Mouse (Mus musculus) liver (tissue): ENCODE data around the gene Cx3cl1.
A peak's percentile ranks its signal among the peaks of the same experiment; 100 is the strongest.

Source experiments
- DNase-seq: peaks from one replicate; pipeline ENCODE4 v3.0.0-alpha.2; 2020; ENCODE audit warnings: mixed read lengths

Gene Cx3cl1

GRCm38 (mm10) chr8:94771941-94772670, at the start of gene Cx3cl1:
Cx3cl1 (plus strand) TSS chr8:94772009.
- DNase-seq = peak; percentile 57

GRCm38 (mm10) chr8:94725998-94726397, 45.8 kb upstream of the Cx3cl1 start:
- DNase-seq = no peak

DNA sequence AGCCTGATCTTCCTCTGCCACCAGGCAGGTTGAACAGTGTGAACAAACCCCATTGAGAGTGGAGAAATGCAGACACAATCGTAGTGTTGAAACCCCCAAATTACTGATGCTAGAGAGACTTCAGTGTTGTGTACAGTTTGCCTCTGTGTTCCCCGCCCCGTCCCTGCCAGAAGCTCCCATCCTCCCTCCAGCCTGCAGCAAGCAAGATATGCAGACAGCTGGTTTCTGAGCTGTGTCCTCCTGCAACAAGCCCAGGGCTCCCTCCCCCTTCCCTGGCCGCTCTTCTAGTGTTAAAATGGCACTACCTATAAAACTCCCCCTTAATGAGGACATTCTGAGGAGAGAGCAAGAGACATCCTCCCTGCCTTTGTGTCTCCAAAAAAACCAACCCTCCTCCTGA, 42.5 kb upstream of the Cx3cl1 start:
- peak; percentile 72 for DNase-seq

DNA sequence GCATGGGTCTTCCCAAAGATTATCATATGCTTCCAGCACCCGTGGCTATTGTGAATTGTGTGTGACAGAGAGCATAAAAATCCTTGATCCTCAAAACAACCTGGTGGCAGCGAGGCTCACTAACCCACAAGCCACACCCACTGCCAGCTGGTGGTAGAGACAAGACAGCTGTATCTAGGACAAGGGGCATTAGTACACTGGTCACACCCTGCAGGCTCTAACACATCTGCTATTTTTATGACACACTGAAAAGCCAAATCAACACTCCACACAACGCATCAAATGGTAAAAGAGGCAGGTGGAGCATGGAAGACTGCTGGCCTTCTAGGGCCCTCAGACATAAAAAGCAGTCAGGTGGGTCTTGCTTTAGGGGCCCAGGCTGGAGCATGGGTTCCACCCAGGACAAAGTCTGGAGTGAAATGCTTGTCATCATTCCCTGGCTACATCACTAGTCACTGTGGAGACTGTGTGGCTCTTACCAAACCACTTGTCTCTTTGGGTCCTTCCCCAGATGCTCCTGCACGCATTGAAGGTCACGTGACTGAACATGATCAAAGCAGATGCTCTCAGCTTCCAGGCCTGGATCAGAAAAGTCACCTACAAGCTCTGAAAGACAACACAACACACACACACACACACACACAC, 37.9 kb upstream of the Cx3cl1 start:
- peak; percentile 92 for DNase-seq

GRCm38 (mm10) chr8:94734735-94735350, 37.0 kb upstream of the Cx3cl1 start:
- DNase-seq = peak; percentile 27

DNA sequence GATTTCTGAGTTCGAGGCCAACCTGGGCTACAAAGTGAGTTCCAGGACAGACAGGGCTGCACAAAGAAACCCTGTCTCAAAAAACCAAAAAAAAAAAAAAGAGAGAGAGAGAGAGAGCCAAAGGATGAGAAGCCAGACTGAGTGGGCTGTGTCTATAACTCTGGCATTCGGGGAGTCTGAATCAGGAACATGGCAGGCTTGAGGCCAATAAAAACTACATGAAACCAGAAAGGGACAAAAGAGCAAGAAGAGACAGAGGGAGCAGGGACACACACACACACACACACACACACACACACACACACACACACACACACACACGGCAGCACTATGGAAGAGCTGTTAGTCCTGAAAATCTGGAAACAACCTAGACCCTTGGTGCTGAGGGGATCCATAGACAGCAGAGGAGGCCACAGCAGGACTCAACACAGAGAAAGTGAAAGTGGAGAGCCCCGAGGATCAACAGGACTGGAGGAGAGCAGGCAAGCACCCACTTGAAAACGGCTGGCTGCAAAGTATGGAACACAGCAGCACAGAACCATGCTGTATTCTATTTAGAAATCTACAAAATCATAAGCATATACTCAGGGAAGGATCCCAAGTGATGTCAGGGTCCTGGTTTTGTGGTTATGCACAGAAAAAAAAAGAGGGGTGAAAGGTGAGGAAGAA, 36.2 kb upstream of the Cx3cl1 start:
- DNase-seq = peak; percentile 29

GRCm38 (mm10) chr8:94739829-94740228, 32.0 kb upstream of the Cx3cl1 start:
- DNase-seq = no peak

DNA sequence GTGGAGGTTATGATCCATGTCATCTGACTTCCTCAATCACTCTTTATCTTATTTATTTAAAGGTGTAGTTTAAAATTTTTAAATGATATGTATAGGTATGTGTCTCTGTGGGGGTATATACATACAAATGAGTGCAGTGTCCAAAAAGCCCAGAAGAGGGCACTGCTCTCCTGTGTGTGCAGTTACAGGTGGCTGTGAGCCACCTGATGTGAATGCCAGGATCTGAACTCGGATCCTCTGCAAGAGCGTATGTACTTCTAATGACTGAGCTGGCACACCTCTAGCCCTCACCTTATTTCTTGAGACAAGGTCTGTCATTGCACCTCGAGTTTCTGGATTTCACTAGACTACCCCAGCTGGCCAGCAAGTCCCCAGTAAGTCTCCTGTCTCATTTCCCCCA, 31.2 kb upstream of the Cx3cl1 start:
- DNase-seq = no peak

GRCm38 (mm10) chr8:94741726-94742125, 30.1 kb upstream of the Cx3cl1 start:
- no peak for DNase-seq

DNA sequence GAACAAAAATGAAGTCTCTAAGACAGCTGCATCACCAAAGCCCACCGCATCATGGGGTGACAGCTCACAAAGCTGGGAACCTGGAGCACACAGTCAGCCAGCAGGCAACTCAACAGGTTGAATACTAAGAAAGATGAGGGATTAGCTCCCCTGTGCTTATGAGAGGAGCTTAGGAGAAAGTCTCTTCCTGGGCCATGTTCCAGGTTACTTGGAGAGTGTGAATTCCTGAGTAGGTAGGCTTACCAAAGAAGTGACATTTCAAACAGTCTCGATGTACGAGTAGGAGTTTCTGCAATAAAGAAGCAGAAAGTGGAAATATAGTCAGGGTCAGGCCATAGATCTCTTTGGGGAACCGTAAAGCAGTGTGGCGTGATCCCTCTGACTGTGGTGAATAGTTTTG, 27.3 kb upstream of the Cx3cl1 start:
- DNase-seq = no peak

DNA sequence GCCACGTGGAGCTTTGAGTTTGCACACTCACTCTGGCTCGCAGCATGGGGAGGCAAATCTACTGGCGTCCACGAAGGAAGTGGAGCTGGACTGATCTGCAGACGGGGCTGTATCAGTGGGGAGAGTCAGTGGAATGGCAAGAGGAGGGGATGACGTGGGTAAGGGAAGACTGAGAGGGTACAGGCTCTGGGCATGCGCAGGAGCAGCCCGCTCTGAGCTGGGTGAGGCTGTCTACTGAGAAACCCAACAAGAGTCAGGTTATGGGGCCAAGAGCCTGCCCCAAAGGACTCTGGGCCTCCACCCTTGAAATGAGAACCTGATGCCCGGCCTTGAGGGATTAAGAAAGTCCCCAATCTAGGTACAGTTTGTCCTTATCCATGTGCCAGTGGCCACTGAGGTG, 26.8 kb upstream of the Cx3cl1 start:
- no peak for DNase-seq

DNA sequence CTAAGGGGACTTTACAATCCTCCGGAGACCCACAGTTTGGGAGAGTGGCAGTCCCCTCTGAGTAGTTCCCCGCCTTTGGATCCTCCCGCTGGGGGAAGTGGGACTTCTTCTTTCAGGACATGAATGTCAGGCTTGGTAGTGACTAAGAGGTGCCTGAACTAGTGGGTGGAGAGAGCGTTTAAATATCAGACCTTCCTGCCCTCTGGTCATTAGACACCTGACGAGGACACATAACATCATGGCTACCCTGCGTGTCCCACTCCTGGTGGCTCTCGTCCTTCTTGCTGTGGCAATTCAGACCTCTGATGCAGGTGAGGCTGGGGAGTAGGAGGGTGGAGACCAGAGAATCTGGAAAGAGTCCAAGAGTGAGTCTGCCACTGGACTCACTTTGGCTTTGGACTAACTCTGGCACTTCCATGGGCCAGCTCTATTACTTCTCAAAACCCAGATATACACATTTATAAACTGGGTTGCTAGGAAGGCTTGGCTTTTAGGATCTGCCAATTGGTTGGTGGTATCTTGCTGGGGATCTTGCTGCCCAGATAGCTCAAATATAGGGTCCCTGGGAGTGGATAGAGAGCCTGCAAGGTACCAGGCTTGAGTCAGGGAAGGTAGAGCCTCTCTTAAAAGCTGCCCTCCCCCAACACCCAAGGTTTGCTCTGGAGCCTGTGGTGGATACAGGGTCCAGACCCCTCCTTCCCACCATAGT, 26.2 kb upstream of the Cx3cl1 start, which contains the start of gene Ccl22:
TSS of gene Ccl22 (plus strand) at position 115 of the 709 bp plus-strand sequence.
- no peak for DNase-seq

DNA sequence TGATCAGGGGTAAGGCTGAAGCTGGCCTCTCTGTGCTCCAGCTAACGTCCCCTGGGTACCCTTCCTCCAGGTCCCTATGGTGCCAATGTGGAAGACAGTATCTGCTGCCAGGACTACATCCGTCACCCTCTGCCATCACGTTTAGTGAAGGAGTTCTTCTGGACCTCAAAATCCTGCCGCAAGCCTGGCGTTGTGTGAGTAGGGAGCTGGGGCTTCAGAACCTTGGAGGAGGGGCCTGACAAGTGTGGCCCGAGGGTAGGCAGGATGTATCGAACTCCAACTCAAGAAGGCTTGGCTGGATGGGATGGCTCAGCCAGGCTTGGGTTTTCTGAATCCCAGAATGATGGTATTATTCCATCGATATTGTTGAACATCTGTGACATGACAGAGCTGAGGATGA, 25.0 kb upstream of the Cx3cl1 start:
- no peak for DNase-seq

DNA sequence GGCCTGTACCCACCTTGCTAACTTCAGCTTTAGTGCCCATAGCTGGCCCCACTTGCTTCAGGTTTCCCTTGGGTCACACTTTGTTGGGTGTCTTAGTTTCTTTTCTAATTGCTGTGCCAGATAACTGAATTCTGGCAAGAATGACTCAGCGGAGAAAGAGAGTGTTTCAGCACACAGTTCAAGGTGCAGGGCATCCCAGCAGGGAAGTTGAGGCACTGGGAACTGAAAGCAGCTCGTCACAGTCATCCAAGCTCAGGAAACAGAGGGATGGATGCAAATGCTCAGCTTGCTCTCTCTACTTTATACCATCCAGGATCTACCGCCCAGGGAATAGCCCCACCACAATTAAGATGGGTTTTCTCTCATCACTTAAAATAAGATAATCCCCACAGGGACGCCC, 23.4 kb upstream of the Cx3cl1 start:
- no peak for DNase-seq

DNA sequence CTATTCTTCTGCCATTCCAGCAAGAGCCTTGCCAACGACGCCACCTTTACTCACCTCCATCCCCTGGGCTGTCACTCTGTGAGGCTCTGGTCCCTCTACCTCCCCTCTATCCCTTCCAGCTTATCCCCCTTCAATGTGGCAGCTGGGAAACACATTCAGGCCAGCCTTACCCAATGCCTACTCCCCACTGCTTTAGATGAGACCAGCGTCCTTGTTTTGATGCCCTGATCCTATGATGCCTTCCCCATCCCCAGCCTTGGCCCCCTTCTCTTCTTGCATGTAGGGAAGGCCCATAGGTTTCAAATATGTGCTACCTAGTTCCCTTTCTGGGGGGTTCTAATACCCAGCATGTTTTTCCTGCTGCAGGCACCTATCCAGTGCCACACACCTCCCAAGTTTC, 21.9 kb upstream of the Cx3cl1 start:
- no peak for DNase-seq

DNA sequence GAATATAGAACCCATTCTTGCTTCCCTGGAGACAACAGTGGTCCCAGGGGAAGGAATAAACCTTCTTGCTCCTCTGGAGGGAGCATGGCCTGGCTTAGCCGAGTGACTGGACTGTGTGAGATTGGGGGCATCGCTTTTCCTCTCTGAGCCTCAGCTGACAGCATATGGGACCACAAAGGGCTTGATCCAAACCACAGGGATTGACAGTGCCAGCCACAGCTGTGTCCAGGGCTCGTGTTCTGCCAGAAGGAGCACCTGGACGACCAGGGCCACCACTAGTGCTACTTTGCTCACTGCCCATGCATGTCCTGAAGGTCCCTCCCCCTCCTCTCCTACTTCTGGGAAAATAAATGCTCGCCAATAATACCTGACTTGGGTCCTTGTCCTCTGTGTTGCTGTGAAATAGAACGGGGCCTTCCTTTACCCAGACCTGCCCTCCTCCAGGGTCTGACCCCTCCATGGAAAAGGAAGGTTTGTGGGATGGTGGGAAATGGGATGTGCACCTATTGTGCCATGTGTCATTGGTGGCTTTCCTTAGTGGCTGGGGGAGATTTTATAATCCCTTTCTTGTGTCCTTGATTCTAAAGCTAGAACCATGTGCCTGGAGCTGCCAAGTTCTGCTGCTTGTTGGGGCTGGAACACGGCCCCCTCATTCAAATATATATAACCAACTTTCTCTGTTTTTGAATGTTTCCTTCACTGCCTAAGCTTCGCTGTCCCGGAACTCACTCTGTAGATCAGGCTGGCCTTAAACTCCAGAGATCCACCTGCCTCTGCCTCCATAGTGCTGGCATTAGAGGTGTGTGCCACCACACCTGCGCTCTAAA, 20.6 kb upstream of the Cx3cl1 start:
- DNase-seq = no peak

DNA sequence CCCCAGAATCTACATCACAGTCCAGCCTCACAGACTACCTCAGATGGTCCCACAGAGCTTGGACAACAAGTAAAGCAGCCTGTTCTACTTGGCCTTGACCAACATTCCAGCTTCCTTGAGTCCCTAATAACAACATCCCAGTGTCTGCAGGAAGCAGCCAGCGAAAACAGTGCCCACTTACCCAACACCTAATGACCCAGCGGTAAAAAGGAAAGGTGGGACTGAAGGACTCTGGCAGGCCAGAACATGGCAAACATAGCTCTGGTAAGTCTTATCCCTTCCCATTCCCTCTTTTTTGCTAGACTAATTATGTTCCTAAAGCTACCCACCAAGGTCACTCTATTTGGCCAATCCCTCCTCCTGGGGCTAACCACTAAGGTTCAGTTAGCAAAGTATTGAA, 17.8 kb upstream of the Cx3cl1 start:
- DNase-seq = no peak

DNA sequence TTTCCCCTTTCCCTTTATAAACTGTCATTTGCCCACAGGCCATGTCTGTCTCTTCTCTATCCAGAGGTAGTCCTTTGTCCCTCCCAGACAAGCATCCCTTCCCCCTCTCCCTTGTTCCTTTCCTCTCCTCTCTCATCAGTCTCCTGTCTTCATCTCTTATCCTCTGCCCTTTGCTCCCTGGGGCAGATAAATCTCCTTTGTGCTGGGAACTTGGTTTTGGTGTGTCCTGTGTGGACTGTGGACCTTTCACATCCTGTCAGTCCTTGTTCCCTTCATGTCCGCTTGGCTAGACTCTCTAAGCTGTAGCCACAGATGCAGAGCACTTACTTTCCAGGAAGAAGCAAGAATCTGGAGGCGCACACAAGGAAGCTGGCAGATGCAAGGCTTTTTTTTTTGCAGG, 17.3 kb upstream of the Cx3cl1 start:
- no peak for DNase-seq

DNA sequence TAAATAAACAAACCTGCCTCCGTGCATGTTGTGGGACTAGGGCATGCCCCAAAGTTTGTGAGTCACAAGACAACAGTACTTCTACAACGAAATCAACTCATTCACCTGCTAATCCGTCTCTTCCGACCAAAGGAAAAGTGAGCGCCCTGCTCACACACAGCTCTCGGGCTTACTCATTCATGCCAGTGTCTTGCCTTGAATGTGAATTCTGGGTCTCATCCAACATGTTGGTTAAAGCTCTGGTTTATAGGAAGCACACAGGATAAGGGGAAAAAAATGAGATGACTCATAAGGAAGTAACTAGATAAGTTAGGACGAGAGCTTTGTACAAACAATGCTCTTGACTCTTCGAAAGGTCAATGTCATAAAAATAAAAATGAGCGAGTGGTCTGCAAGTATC, 4.8 kb upstream of the Cx3cl1 start:
- no peak for DNase-seq

GRCm38 (mm10) chr8:94770945-94771344, 864 bp upstream of the Cx3cl1 start:
- DNase-seq = no peak

DNA sequence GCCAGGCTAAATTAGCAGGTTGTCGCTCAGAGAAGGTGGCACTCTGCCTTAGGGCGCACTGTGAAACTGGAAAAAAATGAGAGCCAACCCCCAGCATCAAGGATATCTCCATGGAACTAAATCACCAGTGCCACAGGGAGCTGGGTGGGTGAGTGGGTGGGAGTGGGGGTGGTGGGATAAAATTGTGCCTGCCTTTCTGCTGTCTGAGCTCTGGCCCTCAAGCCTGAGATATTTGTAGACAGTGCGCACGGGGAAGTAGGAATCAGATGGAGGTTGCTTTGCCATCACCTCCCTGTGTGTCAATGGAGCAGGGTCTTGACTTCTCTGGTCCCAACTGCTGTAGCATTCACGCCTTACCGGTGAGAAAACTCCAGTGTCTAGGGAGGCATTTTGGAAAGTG, 1.2 kb downstream of the Cx3cl1 start:
- no peak for DNase-seq

DNA sequence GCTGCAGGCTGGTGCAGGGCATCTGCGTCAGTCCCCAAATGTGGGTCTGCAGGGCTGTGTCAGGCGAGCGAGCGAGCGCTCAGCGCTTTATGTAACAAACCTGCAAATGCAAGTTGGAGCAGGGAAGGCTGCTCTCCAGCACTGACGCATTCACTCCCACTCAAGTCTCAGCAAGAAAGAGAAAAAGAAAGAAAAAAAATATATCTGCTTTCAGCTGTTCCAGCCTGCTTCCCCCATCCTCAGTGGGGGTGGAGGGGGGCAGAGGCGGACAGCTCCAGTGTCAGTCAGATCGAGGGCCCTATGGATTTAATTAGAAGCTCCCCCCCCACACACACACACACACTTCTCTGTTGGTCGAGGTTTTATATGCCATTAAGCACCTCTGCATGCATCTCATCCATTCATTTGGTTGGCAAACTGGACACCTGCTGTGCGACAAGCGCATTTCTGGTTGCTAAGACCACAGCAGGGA, 1.9 kb downstream of the Cx3cl1 start:
- DNase-seq = no peak
